ENCODE assay signal across 9 mouse cellular contexts in the genomic region with DNA sequence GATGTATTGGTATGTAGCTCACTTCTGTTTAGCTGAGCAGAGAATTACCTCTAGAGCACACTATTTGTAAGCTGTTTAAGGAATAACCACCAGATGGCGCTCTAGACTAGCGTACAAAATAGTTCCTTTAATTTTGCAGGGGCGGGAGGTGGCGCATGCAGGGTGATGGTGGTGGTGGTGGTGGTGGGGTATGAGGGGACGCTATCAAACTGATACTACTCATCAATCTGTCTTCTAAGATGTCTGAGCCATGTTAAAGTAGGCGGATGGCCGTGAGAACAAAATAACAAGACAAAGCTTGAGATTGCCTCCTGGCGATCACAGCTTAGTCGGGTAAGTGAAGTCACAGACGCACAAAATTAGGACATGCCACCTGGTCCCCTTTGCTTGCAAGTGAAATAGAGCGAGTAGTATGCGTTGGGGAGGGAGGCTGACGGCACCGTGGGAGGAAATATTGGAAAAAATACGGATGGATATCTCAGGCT.
DNase-seq lines count a peak whose midpoint lies in the region; ATAC-seq and TF ChIP-seq lines count a peak whose summit lies in the region.
"Had no signal": no experiment of that assay in that cellular context is flagged by ENCODE, and none has a peak within 500 bp of the region (broad histone marks: within the 10 kb centered on the region; RNA-seq: fewer than 3 reads in every experiment).

No protein-coding gene starts in this region.

- intact Hi-C loops in heart, adult 2 months (cut with DNase I), result loop anchor here (2.0 kb wide), 1 partner anchor 1335 kb away; no protein-coding TSS in a partner anchor

- H3K79me2 ChIP-seq in heart, adult 2 months (replicated peaks; ENCODE audit: control insufficient read depth, insufficient read depth, low read length), result no peaks in the 10 kb centered on the region

- no peak for DNase-seq in heart, adult 2 months
- DNase-seq in NIH3T3 (ENCODE audit: low read depth), result peak; percentile 80
- peak; percentile 61 for DNase-seq in embryonic facial prominence, embryonic 14.5 days (ENCODE audit: low spot score)
- DNase-seq in limb, embryonic 11.5 days (ENCODE audit: low spot score), result peak; percentile 57
- no peak for DNase-seq in ovary, postnatal 36 days (ENCODE audit: low spot score)

- H3K9me3 ChIP-seq in heart, embryonic 12.5 days (replicated peaks), result no peaks in the 10 kb centered on the region
- no peaks in the 10 kb centered on the region for H3K9me3 ChIP-seq in embryonic facial prominence, embryonic 14.5 days (ENCODE audit: control insufficient read depth, low read length)
- no peaks in the 10 kb centered on the region for H3K9me3 ChIP-seq in hindbrain, embryonic 13.5 days
- H3K9me3 ChIP-seq in limb, embryonic 11.5 days (ENCODE audit: control insufficient read depth, low read length), result no peaks in the 10 kb centered on the region

- TF ChIP-seq POLR2A in heart, adult 2 months (IDR thresholded peaks at IDR 0.05; ENCODE audit: insufficient read depth, low read depth, low read length), result no peak
- TF ChIP-seq POLR2A in olfactory bulb, adult 2 months (IDR thresholded peaks at IDR 0.05; ENCODE audit: insufficient read depth, low read depth, low read length), result no peak

- no peak for ATAC-seq in heart, embryonic 12.5 days (ENCODE audit: insufficient number of reproducible peaks, low FRiP score)
- ATAC-seq in embryonic facial prominence, embryonic 14.5 days (ENCODE audit: low read depth), result no peak
- ATAC-seq in hindbrain, embryonic 13.5 days (ENCODE audit: low FRiP score), result 0 out of 2 replicates have a peak, but pooled peaks have one; percentile 52
- ATAC-seq in limb, embryonic 11.5 days (ENCODE audit: insufficient number of reproducible peaks, low FRiP score, low TSS enrichment, low read depth), result no peak

- H3K27ac ChIP-seq in heart, adult 2 months, result no peak overlapping the region
- H3K27ac ChIP-seq in heart, embryonic 12.5 days (ENCODE audit: poor library complexity, severe bottlenecking), result no peak overlapping the region
- H3K27ac ChIP-seq in embryonic facial prominence, embryonic 14.5 days (replicated peaks; ENCODE audit: low read depth, low read length), result no peak overlapping the region
- H3K27ac ChIP-seq in hindbrain, embryonic 13.5 days, result no peak overlapping the region
- H3K27ac ChIP-seq in limb, embryonic 11.5 days (replicated peaks; ENCODE audit: low read depth, low read length), result no peak overlapping the region
- H3K27ac ChIP-seq in olfactory bulb, adult 2 months (ENCODE audit: insufficient read depth, low read depth, low read length), result no peak overlapping the region

- H3K9ac ChIP-seq in heart, adult 2 months (ENCODE audit: low read depth, low read length), result no peak overlapping the region
- H3K9ac ChIP-seq in heart, embryonic 12.5 days, result no peak overlapping the region
- H3K9ac ChIP-seq in embryonic facial prominence, embryonic 14.5 days (ENCODE audit: low read depth, low read length), result no peak overlapping the region; the same call in 1 of the 2 replicates
- H3K9ac ChIP-seq in hindbrain, embryonic 13.5 days, result no peak overlapping the region
- H3K9ac ChIP-seq in limb, embryonic 11.5 days (ENCODE audit: low read length), result no peak overlapping the region

- no peak overlapping the region for H3K4me3 ChIP-seq in heart, adult 2 months
- no peak overlapping the region for H3K4me3 ChIP-seq in heart, embryonic 12.5 days
- no peak overlapping the region for H3K4me3 ChIP-seq in embryonic facial prominence, embryonic 14.5 days (ENCODE audit: low read depth, low read length)
- no peak overlapping the region for H3K4me3 ChIP-seq in hindbrain, embryonic 13.5 days
- H3K4me3 ChIP-seq in limb, embryonic 11.5 days (ENCODE audit: low read depth, low read length), result no peak overlapping the region
- no peak overlapping the region for H3K4me3 ChIP-seq in olfactory bulb, adult 2 months (ENCODE audit: insufficient read depth, low read depth, low read length)
- H3K4me3 ChIP-seq: myocyte had no signal

- peak; percentile 84 for TF ChIP-seq CTCF in heart, adult 2 months (IDR thresholded peaks at IDR 0.05)
- TF ChIP-seq CTCF in olfactory bulb, adult 2 months (IDR thresholded peaks at IDR 0.05; ENCODE audit: insufficient read depth, low read depth, low read length), result peak; percentile 49

- H3K27me3 ChIP-seq in heart, adult 2 months (ENCODE audit: control insufficient read depth, insufficient read depth, low read length), result 0 out of 2 replicates have a peak, but pooled peaks cover 2% of the 10 kb centered on the region
- H3K27me3 ChIP-seq in heart, embryonic 12.5 days (replicated peaks), result no peaks in the 10 kb centered on the region
- no peaks in the 10 kb centered on the region for H3K27me3 ChIP-seq in embryonic facial prominence, embryonic 14.5 days (replicated peaks; ENCODE audit: control insufficient read depth, insufficient read depth, low read length)
- no peaks in the 10 kb centered on the region for H3K27me3 ChIP-seq in hindbrain, embryonic 13.5 days
- H3K27me3 ChIP-seq in limb, embryonic 11.5 days (ENCODE audit: control insufficient read depth, insufficient read depth, low read length), result no peaks in the 10 kb centered on the region

- H3K4me2 ChIP-seq in heart, embryonic 12.5 days, result no peak overlapping the region
- no peak overlapping the region for H3K4me2 ChIP-seq in embryonic facial prominence, embryonic 14.5 days (ENCODE audit: low read depth, low read length)
- peak overlapping the region; percentile 36 for H3K4me2 ChIP-seq in hindbrain, embryonic 13.5 days
- no peak overlapping the region for H3K4me2 ChIP-seq in limb, embryonic 11.5 days (ENCODE audit: low read depth, severe bottlenecking)

- H3K36me3 ChIP-seq in heart, adult 2 months (ENCODE audit: control insufficient read depth, insufficient read depth, low read length), result no peaks in the 10 kb centered on the region
- no peaks in the 10 kb centered on the region for H3K36me3 ChIP-seq in heart, embryonic 12.5 days
- no peaks in the 10 kb centered on the region for H3K36me3 ChIP-seq in embryonic facial prominence, embryonic 14.5 days (ENCODE audit: control insufficient read depth, insufficient read depth, low read length)
- H3K36me3 ChIP-seq in hindbrain, embryonic 13.5 days, result no peaks in the 10 kb centered on the region
- no peaks in the 10 kb centered on the region for H3K36me3 ChIP-seq in limb, embryonic 11.5 days (ENCODE audit: control insufficient read depth, insufficient read depth, low read length)

- no peaks in the 10 kb centered on the region for H3K4me1 ChIP-seq in heart, adult 2 months (ENCODE audit: control insufficient read depth, insufficient read depth, low read length)
- no peaks in the 10 kb centered on the region for H3K4me1 ChIP-seq in heart, embryonic 12.5 days (replicated peaks)
- H3K4me1 ChIP-seq in embryonic facial prominence, embryonic 14.5 days (ENCODE audit: control insufficient read depth, insufficient read depth, low read length), result no peaks in the 10 kb centered on the region
- peaks cover 4% of the 10 kb centered on the region; the same call in 1 of the 2 replicates for H3K4me1 ChIP-seq in hindbrain, embryonic 13.5 days (replicated peaks)
- no peaks in the 10 kb centered on the region for H3K4me1 ChIP-seq in limb, embryonic 11.5 days (ENCODE audit: control insufficient read depth, insufficient read depth, low read length)
- no peaks in the 10 kb centered on the region for H3K4me1 ChIP-seq in olfactory bulb, adult 2 months (ENCODE audit: control insufficient read depth, insufficient read depth, low read length)

- no peak for TF ChIP-seq EP300 in heart, adult 2 months (IDR thresholded peaks at IDR 0.05; ENCODE audit: insufficient read depth, low read depth, low read length)

- 26% methylated on average over 15 of the region's 15 CpGs for whole genome bisulfite sequencing in heart, adult 2 months
- WGBS in heart, embryonic 12.5 days, result 26% methylated on average over 15 of the region's 15 CpGs
- 29% methylated on average over 15 of the region's 15 CpGs for WGBS in embryonic facial prominence, embryonic 14.5 days
- 35% methylated on average over 15 of the region's 15 CpGs for WGBS in hindbrain, embryonic 13.5 days
- WGBS in limb, embryonic 11.5 days, result 35% methylated on average over 15 of the region's 15 CpGs
- WGBS in olfactory bulb, adult 2 months, result 14% methylated on average over 15 of the region's 15 CpGs

Comparison
In these comparisons a context has a peak if more than half of its experiments do, and no peak if none do; other contexts are left out.
1. DNase-seq: peak in NIH3T3 (single experiment), embryonic facial prominence, embryonic 14.5 days (single experiment) and limb, embryonic 11.5 days (single experiment); none in heart, adult 2 months (0 of 2) and ovary, postnatal 36 days (single experiment).